Mouse (Mus musculus) thymus, adult 2 months (tissue): ENCODE results near the gene Disc1.

ENCODE experiments used
- CTCF ChIP-seq: fragments of 200-500 bp; IDR thresholded peaks from 2 replicates; pipeline ENCODE4 v1.5.1; 2012; ENCODE audit warnings: mild to moderate bottlenecking, control low read depth, low read length, moderate library complexity, borderline replicate concordance; ENCODE audit not compliant: control insufficient read depth, poor library complexity, insufficient read depth; ENCODE audit errors: extremely low read depth
- POLR2A ChIP-seq: fragments of 200-500 bp; IDR thresholded peaks from 2 replicates; pipeline ENCODE4 v1.6.1; 2012; ENCODE audit warnings: mild to moderate bottlenecking, low read length, control low read depth, moderate library complexity; ENCODE audit not compliant: control insufficient read depth, poor library complexity, insufficient read depth; ENCODE audit errors: extremely low read depth

GRCm38 (mm10) chr8:125309985-125310384 is 256.0 kb downstream of the Disc1 start:
- TF ChIP-seq CTCF (no peak), POLR2A (no peak)
